Mouse (Mus musculus) urinary bladder, adult 2 months (tissue): ENCODE results near the gene Trio. TPM values are rescaled to one million over a fixed set of nuclear protein-coding genes. Genes with fewer than 3 reads are reported as not detected.
"Not testable (repeated sequence)": the region's sequence is repeated elsewhere in the genome, so short reads cannot be mapped to it uniquely, and the experiment has no call there.

ENCODE experiments used
- DNase-seq: peaks from one replicate; pipeline ENCODE4 v3.0.0; 2022; ENCODE audit warnings: low spot score
- polyA plus RNA-seq: library from polyadenylated mRNA; depleted of rRNA; stranded (reverse); fragments of >200 nt; gene quantifications from 2 replicates; pipeline ENCODE4 v1.2.3, GENCODE M21; 2012

Gene Trio
- polyA plus RNA-seq, 1 experiment, result 71.0 TPM

DNA sequence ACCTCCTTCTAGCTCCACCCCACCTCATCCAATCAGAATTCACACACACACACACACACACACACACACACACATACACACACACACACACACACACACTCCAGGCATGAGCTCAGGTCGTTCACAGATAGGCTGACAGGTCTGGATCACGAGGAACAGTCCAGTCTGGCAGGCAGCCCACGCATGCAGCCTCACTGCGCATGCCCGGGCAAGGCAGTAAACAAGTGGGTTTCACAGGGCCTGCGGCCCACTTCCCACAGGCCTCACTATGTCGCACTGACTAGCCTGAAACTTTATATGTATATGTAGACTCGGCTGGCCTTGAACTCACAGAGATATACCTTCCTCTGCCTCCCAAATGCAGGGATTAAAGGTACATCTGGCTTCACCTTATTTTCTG lies 305.4 kb downstream of the Trio start:
- not testable (repeated sequence) for DNase-seq

DNA sequence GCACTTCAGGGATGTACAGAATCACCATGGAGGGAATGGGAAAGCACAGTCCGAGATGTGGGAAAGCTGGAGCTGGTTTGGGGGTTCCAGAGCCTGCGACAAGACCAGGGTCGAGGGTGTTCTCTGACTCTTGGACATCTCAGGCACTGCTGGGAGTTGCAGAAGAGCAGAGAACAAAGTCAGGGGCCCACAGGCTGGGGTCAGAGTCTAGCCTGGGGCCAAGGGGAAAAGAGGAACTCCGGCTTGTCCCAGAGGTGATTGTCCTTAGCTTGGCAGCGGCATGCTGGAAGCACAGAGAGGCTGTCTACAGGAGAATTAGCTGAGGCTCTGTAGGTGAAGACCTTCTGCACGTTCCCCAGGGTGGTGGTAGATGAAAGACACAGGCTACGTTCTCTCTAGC lies 307.0 kb downstream of the Trio start:
- DNase-seq, result no peak

DNA sequence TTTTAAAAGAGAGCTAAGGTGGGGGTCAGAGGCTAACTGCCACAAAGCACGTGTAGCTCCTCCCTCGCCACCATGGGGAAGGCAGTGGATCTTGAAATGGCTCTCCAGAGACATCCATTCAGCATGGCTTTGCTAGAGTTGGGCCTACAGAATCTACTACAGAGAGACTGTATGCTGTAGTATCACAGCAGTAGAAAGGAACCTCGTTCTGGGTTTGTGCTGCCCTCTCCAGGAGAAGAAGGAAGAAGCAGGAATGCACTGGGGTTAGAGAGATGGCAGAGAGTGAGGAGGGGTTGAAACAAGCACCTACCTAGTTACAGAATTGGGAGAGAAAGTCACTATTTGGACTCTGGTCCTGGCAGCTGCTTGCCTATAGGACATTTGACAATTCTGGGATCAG lies 310.3 kb downstream of the Trio start:
- no peak for DNase-seq

DNA sequence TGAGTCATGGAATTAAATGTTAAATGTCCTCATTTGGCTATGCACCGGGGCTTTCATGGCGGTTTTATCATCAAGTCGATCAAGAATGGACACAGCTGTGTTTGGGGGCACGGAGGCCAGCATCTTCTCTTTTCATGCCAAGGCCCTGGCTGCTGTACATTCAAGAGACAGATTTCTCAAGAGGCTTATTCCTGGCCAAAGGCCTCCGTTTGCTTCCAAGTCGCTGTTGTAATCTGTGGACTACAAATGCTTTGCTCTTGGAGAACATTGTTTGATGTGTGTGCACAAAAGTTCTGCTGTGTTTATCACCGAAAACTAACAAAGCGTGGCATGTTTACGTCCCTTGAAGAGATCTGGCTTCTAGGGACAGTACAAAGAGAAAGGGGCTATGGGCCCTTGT lies 314.9 kb downstream of the Trio start:
- DNase-seq, result no peak

DNA sequence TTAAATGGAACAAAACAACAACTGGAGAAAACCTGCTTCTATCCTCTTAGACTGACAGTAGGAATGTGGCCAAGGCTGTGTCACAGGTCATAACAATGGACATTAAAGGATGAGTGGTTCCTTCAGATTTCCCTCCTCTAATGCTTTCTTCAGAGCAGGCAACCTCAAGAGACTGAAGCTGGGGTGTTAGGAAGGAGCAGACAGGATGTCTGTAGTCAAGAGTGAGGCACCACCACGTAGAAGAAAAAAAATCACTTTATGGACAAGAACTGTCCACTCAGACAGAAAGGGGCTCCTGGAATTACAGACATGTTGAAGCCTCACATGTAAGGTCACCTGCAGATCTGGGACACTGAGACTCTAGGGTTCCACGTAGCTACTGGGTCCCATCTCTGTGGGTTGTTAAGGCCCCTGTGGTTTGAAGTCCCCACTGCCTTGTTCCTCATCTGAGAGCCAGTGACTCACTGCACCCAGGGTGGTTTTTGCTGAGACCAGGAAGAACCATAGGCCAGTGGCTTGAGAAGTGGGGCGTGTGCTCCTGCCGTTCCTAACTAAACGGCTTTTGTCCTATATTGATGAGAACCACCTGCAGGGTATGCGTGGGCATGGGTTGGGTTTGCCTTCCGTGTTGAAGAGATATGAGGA lies 316.6 kb downstream of the Trio start:
- DNase-seq, result no peak

DNA sequence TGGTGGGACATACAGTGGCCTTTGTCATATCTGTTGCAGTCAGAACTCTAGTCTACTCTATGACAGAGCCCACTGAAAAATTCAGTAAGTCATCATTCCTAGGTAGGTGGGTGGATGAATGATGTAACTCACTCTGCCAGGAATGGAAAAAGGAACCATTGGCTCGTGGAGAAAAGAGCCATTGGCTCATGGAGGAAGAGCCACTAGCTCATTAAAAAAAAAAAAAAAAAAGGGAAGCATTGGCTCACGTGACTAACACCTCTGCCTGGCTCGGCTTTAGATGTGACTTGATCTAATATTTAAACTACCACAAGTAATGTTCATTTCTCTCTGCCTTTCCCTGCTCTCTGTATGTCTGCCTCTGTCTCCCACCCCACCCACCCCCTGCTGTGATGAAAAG lies 317.1 kb downstream of the Trio start:
- DNase-seq, result no peak

DNA sequence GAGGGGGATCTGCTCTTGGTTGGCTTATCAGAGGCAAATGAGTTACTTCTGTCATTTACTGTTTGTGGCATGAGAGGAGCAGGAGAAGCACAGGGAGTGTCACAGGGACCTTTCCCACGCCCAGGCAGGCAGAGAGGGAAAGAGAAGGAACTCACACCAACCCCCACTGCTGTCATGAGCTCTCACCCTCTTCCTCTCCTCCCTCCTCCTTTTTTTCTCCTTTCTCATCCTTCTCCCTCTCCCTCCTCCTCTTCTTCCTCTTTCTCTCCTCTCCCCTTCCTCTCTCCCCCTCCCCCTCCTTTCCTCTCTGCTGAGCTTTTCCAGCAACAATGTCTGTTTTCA lies 322.7 kb downstream of the Trio start:
- DNase-seq, result no peak

DNA sequence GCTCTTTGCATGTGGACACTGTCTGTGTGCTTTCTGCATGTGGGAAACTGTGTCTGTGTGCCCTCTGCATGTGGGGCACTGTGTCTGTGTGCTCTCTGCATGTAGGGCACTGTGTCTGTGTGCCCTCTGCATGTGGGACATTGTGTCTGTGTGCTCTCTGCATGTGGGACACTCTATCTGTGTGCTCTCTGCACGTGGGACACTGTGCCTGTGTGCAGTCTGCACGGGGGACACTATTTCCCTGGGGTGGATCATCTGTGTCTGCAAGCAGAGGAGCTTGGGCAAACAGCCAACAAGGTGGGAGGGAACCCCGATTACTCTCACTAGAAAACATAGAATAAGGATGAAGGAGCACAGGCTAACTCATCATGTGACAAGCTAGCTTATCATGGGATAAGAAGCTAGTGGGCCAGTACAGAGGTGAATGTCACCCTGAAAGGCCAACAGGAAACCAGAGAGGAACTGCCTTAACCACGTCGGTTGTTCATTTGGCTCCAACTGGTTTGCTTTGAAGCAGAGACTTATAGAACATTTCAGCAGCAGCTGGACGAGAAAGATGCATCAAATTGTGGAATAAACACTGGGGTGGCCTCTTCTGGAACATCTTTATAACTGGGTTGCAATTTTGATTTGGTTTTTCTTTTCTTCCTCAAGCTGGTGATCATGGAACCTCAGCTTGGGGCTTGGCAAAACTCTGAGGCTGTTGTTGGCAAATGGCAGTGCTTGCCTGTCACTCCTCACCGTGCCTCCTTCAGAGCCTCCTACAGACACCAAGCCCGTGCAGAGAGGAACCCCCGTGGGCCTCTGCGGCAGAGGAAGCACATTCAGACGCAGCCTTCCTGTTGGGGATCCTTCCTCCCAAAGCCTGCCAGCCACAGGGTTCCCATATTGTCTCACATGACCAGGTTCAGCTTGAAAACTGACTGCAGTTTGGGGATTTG lies 323.3 kb downstream of the Trio start:
- DNase-seq, result no peak

DNA sequence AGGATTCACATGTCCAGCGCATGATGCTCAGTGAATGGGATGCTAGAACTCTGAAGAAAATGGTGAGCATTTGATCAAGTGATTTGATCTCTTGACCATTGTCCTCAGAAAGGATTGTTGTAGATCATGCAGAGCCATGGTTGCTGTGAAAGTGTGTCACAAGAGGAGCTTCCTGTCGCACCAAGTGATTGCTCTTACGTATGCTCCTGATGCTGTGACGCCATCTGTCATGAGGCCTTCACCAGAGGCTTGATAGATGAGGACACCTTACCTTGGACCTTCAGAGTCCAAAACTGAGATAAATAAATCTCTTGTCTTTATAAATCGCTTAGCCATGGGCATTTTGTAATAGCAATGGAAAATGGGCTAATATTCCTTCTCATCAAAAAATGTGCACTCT lies 328.0 kb downstream of the Trio start:
- no peak for DNase-seq

DNA sequence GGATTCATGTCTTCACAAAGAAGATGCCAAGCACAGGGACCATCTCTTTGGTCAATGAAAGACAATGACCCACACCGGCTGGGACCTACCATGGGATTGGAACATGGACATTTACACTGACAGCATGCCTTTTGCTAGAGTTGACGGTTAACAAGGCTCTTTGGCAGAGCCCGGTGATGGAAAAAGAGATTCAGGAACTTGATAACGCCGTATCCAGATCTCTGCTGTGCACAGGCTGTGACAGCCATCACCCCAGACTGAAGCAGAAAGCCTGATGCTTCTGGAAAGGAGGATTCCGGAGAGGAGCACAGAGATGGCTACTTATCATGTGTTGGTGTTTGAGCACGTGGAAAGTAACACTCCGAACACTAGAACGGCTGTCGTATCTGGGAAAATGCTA lies 332.4 kb downstream of the Trio start:
- DNase-seq, result no peak

DNA sequence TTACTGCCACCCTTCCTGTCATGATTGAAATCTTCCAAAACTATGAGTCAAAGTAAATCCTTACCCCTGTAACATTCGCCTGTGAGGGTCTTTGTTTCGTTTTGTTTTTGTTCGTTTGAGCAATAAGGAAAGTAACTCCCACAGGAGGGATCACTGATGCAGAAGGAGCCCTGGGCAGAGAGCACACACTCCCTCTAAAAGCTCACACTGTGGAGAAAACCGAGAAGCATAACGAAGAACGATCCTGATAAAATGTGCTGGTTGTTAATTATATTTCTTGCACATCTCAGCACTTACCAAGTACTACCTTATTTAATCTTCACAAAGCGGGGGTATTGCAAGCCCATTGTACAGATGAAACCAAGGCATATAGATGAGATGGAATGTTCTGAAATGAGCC lies 333.5 kb downstream of the Trio start:
- DNase-seq, result no peak

DNA sequence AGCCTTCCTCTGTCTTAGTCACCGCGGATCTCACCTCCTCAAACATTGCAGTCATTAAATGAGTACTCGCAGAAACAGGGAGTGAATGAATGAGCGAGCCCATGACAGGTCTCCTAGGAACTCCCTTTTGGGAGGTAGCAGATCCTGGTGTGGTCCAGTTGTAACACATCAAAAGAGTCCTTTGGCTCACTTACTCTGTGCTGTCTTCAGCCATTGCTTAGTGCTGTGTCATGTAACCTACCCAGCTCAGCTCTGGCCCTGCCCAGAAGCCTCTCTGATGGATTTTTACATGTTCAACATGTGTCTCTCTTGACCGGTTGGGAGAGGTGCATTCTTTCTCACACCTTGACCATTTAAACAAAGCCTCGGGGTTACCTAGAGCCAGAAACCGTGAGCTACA lies 334.4 kb downstream of the Trio start:
- DNase-seq, result no peak

DNA sequence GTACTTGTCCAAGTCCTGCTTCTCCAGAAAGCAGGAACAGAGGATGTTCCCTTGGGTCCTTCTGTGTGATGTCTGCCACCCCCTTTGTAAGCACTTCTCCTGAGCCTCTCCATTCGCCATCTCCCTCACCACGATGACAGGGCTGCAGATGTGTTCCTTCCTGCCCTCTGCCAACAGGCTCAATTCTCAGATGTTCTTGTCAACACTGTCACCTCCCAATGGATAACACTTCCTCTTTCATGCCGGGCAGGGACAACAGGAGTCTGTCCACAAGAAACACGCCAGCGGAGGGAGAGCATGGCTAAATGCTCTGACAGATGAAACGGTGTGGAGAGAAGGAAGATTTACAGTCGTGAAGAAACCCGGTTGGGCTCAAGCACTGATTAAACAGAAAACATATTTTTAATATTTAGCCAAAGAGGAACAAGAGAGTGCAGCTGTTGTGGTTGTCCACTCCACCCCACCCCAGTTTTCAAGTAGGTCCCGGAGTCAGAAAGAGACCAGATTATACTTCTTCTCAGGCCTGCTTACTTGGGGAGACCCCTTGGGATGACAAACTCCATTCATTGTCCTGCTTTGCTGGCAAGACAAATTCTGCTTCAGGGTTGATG lies 337.5 kb downstream of the Trio start:
- DNase-seq, result no peak

DNA sequence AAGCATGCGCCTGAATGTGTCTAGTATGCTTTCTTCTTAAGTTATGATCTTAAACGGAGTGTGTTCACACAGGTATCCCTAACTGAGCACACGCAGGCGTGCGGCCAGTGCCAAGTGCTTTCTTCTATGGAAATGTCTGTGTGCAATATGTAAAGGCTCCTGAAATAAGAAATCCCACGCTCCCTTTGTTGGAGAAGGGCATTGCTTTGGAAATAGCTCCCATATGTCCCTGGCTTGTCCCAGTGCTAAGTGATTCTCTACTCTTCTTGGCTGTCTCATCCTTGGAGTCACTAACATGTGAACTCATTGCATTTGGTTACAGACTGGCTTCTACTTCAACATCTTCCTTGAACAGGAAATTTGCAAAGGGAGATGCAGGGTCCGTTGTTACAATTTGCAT lies 340.8 kb downstream of the Trio start:
- DNase-seq, result no peak

DNA sequence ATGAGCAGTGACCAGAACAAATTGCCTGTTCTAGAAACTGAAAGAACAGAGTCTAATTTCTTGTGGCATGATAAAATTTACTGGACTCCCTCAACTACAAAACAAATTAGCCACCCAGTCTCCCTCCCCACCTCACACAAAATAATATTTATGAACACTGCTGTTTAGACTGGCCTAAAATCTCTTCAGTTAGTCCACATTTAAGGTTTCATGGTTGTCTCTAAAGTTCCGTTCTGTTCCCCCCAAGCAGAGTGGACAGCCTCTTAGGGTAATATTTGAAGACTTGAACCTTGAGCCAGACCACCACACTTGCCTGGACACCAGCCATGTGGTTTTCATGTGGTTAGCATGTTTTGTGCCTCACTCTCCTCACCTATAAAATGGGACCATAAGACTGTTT lies 342.4 kb downstream of the Trio start:
- DNase-seq, result no peak

DNA sequence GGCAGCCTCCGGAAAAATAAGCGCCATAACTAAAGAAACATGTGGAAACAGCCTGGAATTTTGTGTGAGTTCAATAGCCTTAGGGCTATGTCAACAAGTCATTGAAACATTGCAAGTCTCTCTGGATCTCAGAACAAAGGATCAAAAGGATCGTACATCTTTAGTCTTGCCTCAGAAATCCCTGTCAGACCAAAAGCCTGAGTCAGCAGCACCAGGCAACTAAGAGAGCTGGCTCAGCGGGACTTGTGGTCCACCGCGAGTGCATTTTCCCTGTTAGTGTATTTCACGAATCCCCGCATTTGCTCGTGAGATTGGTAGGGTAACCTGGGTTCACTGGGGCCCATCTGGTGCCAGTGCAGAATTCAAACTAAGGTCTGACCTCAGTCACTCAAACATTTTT lies 343.0 kb downstream of the Trio start:
- no peak for DNase-seq

DNA sequence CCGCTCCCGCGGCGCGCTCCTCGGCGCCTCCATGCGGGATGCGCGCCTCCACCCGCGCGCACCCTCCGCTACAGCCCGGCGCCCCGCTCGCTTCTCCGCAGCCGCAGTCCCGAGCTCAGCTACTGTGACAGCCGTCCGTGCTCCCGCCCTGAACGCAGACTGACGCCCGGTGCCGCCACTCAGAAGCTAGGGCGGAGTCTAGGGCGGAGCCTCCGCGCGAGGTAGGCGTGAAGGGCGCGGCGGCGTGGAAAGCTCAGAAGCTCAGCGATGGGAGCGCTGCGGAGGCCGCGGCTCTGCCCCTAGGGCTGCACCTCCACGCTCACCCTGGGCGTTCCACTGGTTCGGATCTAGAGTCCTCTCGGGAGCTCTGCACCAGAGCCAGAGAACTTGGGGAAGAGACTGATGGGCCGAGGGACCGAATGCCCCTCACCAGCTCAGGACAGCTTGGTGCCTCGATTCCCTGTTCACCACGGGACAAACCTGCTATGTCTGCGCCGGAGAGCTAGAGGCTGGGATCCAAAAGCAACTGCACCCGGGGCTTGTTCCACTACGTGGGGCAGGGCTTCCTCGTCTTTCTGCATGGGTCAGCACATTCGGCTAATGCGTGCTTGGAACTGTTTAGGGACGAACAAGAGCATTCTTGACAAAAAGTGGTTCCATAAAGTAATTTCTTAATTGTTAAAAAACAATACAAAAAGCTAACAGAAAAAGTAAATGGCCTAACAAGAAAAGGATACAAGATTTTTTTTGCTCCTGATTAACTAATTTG lies 344.0 kb downstream of the Trio start, which contains the start of gene Otulinl:
Otulinl (minus strand) TSS at position 161 of the 769 bp plus-strand sequence.
- peak; percentile 88 for DNase-seq

DNA sequence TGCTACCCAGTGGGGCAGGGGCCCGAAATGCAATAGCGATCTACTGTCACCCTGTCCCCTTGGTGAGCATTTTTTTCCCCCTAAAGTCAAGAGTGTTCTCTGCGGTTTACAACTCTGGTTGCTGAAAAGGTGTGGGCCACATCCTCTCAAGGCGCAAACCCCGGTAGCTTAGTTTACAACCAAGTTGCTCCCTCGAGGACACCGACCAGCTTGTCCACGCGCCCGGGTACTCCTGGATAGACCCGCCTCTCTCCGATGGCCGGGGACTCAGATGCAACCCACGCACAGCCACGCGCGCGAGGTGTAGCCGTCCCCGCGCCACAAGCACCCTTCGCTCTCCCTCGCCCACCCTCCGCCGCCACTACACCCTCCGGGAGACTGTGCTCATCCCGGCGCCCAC lies 344.7 kb downstream of the Trio start:
- no peak for DNase-seq
